Mouse (Mus musculus) ES-E14 (cell line): Measurements from ENCODE around the gene Hoxd9. TPM values are rescaled to one million over a fixed set of nuclear protein-coding genes. Genes with fewer than 3 reads are reported as not detected.
A peak's percentile ranks its signal among the peaks of the same experiment; 100 is the strongest.

Source experiments
- DNase-seq: peaks from one replicate; pipeline ENCODE4 v3.0.0-alpha.2; 2013; ENCODE audit warnings: low read depth, low spot score
- H3K27ac ChIP-seq: 2 replicates; pipeline ENCODE4 v1.5.1; 2012; ENCODE audit warnings: low read depth, mild to moderate bottlenecking, low read length, moderate library complexity, mixed read lengths; ENCODE audit not compliant: poor library complexity, insufficient read depth, severe bottlenecking
- H3K36me3 ChIP-seq: 2 replicates; pipeline ENCODE4 v1.6.1; 2012; ENCODE audit warnings: mild to moderate bottlenecking, low read length, moderate library complexity, mixed read lengths; ENCODE audit not compliant: control insufficient read depth, poor library complexity, insufficient read depth, severe bottlenecking
- H3K4me1 ChIP-seq, 2 experiments: fragments of 150-350 bp in 1 of 2; sonication (generic) in 1 of 2; 2 replicates each; pipeline ENCODE4 v1.6.1; 2012; ENCODE audit warnings: low read length in 2 of 2, mild to moderate bottlenecking in 1 of 2, mixed read lengths in 1 of 2; ENCODE audit not compliant: control insufficient read depth in 2 of 2, insufficient read depth in 2 of 2, poor library complexity in 1 of 2
- H3K4me3 ChIP-seq, 2 experiments: fragments of 150-350 bp in 1 of 2; sonication (generic) in 1 of 2; 2 replicates each; pipeline ENCODE4 v1.5.1; 2012; ENCODE audit warnings: low read length in 2 of 2, low read depth in 1 of 2, mild to moderate bottlenecking in 1 of 2, mixed read lengths in 1 of 2; ENCODE audit not compliant: insufficient read depth in 1 of 2, poor library complexity in 1 of 2, severe bottlenecking in 1 of 2
- H3K9ac ChIP-seq: 2 replicates; pipeline ENCODE4 v1.6.1; 2012; ENCODE audit warnings: low read depth, mild to moderate bottlenecking, low read length, mixed read lengths; ENCODE audit not compliant: poor library complexity, insufficient read depth, severe bottlenecking
- H3K9me3 ChIP-seq: fragments of 150-350 bp; sonication (generic); 2 replicates; pipeline ENCODE4 v1.6.1; 2012; ENCODE audit warnings: low read depth, mild to moderate bottlenecking, low read length; ENCODE audit not compliant: control insufficient read depth, insufficient read depth
- CHD2 ChIP-seq: IDR thresholded peaks from 2 replicates; pipeline ENCODE4 v1.6.1; 2014; ENCODE audit warnings: mild to moderate bottlenecking, low read depth, low read length, inconsistent platforms
- HCFC1 ChIP-seq: IDR thresholded peaks from 2 replicates; pipeline ENCODE4 v1.6.1; 2012; ENCODE audit warnings: low read length, inconsistent platforms, borderline replicate concordance; ENCODE audit not compliant: insufficient read depth
- MAFK ChIP-seq: IDR thresholded peaks from 2 replicates; pipeline ENCODE4 v1.6.1; 2014; ENCODE audit warnings: mild to moderate bottlenecking, low read depth, low read length, inconsistent platforms; ENCODE audit not compliant: insufficient read depth
- ZC3H11A ChIP-seq: IDR thresholded peaks from 2 replicates; pipeline ENCODE4 v1.6.1; 2012; ENCODE audit warnings: low read depth, mild to moderate bottlenecking, inconsistent platforms, low read length, borderline replicate concordance
- ZNF384 ChIP-seq: IDR thresholded peaks from 2 replicates; pipeline ENCODE4 v1.6.1; 2012; ENCODE audit warnings: low read depth, low read length, inconsistent platforms
- in situ Hi-C, 2 experiments: fragments of 600-800 bp; cut with MboI; formaldehyde crosslinking; loops; one replicate each; pipeline ENCODE4 v1.15.1; 2025; ENCODE audit warnings: low sequenced_read_pairs in 2 of 2, inconsistent platforms in 1 of 2; ENCODE audit not compliant: unreplicated experiment in 2 of 2
- total RNA-seq: library from RNA; depleted of rRNA; stranded (reverse); fragments of 300-350 nt; gene quantifications from 2 replicates; pipeline ENCODE4 v1.2.3, GENCODE M21; 2012

Hoxd9 gene
- total RNA-seq, 1 experiment, result 0.76 TPM

DNA sequence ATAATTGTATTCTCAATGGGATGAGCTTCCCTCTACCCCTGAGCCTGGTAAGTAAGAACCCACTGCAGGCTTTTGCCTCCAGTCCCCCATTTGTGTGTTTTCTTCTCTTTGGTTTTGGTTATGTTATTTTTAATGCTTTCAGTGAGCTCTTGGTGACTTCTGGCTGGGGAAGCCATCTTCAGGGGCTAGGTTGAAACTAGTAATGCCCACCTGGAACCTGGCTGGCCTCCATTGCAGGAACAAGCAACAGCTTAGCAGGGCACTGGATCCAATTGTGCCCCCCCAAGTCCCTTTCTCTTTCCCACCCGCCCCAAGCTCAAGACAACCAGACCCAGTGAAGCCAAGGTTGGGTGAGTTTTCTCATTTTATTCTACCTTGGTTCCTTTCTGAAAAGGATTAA, 2.1 kb upstream of the Hoxd9 start:
- no peaks in the 10 kb centered on the region for H3K9me3 ChIP-seq
- H3K4me3 ChIP-seq, result no peak overlapping the region
- in situ Hi-C loops, result loop anchor here in 1 of 2 experiments (25.0 kb wide), 1 partner anchor 892 kb away; no protein-coding TSS in a partner anchor
- H3K27ac ChIP-seq, result no peak overlapping the region
- no peak for TF ChIP-seq MAFK
- TF ChIP-seq ZNF384, result no peak
- no peak overlapping the region for H3K9ac ChIP-seq
- H3K4me1 ChIP-seq, result peaks cover 0 to 3% of the 10 kb centered on the region in 2 experiments; a peak in 1 of 4 replicates
- no peak for DNase-seq
- no peaks in the 10 kb centered on the region for H3K36me3 ChIP-seq

GRCm38 (mm10) chr2:74695813-74696430, 1.6 kb upstream of the Hoxd9 start:
- H3K27ac ChIP-seq, result no peak overlapping the region
- H3K4me3 ChIP-seq, result no peak overlapping the region
- H3K4me1 ChIP-seq, result peaks cover 0 to 3% of the 10 kb centered on the region in 2 experiments; a peak in 1 of 4 replicates
- in situ Hi-C loops, result loop anchor here in 1 of 2 experiments (25.0 kb wide), 1 partner anchor 891 kb away; no protein-coding TSS in a partner anchor
- DNase-seq, result no peak
- no peaks in the 10 kb centered on the region for H3K36me3 ChIP-seq
- no peak overlapping the region for H3K9ac ChIP-seq
- H3K9me3 ChIP-seq, result no peaks in the 10 kb centered on the region
- TF ChIP-seq ZC3H11A (no peak), MAFK (no peak), HCFC1 (no peak), ZNF384 (no peak), CHD2 (no peak)

GRCm38 (mm10) chr2:74696442-74697335, 838 bp upstream of the Hoxd9 start:
- no peak overlapping the region for H3K4me3 ChIP-seq
- TF ChIP-seq CHD2 (no peak), HCFC1 (no peak), ZNF384 (no peak), ZC3H11A (no peak), MAFK (no peak)
- no peaks in the 10 kb centered on the region for H3K36me3 ChIP-seq
- DNase-seq, result no peak
- no peak overlapping the region for H3K9ac ChIP-seq
- no peak overlapping the region for H3K27ac ChIP-seq
- in situ Hi-C loops, result loop anchor here in 1 of 2 experiments (25.0 kb wide), 1 partner anchor 891 kb away; no protein-coding TSS in a partner anchor
- peaks cover 0 to 3% of the 10 kb centered on the region in 2 experiments; a peak in 1 of 4 replicates for H3K4me1 ChIP-seq
- H3K9me3 ChIP-seq, result no peaks in the 10 kb centered on the region

DNA sequence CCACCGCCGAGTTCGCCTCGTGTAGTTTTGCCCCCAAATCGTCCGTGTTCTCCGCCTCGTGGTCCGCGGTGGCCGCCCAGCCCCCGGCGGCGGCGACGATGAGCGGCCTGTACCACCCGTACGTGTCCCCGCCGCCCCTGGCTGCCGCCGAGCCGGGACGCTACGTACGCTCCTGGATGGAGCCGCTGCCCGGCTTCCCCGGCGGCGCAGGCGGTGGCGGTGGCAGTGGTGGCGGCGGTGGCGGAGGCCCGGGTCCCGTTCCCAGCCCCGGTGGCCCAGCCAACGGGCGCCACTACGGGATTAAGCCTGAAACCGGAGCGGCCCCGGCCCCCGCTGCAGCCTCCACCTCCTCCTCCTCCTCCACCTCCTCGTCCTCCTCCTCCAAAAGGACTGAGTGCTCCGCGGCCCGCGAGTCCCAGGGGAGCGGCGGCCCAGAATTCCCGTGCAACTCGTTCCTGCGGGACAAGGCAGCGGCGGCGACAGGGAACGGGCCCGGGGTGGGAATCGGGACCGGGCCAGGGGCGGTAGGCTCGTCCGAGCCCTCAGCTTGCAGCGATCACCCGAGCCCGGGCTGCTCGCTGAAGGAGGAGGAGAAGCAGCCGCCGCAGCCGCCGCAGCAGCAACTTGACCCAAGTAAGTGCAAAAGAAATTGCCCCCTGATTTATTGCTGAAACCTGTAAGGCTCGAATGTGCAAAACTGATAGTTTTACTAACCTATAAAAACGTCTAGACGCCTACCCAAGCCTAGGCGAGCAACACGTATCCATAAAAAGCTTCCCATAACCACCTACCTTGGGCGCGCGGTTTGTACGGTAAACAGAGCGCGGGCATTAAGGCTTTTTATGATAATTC, 900 bp downstream of the Hoxd9 start:
- Histone ChIP-seq H3K27ac (no peak overlapping the region), H3K4me1 (peaks cover 0 to 2% of the 10 kb centered on the region in 2 experiments; a peak in 1 of 4 replicates), H3K36me3 (no peaks in the 10 kb centered on the region), H3K4me3 (peak overlapping the region; percentile 27 to 46; a peak in 3 of 4 replicates), H3K9ac (no peak overlapping the region), H3K9me3 (no peaks in the 10 kb centered on the region)
- TF ChIP-seq MAFK (no peak), CHD2 (no peak), HCFC1 (no peak), ZC3H11A (no peak), ZNF384 (no peak)
- in situ Hi-C loops, result loop anchor here in 1 of 2 experiments (25.0 kb wide), 1 partner anchor 889 kb away; no protein-coding TSS in a partner anchor
- no peak for DNase-seq
